Mouse (Mus musculus): ENCODE results near the gene Tedc2. TPM values are rescaled to one million over a fixed set of nuclear protein-coding genes. Genes with fewer than 3 reads are reported as not detected.

The Tedc2 gene
- 4.2 and 4.6 TPM in 2 replicates for polyA plus RNA-seq (2012; rRNA removed)

DNA sequence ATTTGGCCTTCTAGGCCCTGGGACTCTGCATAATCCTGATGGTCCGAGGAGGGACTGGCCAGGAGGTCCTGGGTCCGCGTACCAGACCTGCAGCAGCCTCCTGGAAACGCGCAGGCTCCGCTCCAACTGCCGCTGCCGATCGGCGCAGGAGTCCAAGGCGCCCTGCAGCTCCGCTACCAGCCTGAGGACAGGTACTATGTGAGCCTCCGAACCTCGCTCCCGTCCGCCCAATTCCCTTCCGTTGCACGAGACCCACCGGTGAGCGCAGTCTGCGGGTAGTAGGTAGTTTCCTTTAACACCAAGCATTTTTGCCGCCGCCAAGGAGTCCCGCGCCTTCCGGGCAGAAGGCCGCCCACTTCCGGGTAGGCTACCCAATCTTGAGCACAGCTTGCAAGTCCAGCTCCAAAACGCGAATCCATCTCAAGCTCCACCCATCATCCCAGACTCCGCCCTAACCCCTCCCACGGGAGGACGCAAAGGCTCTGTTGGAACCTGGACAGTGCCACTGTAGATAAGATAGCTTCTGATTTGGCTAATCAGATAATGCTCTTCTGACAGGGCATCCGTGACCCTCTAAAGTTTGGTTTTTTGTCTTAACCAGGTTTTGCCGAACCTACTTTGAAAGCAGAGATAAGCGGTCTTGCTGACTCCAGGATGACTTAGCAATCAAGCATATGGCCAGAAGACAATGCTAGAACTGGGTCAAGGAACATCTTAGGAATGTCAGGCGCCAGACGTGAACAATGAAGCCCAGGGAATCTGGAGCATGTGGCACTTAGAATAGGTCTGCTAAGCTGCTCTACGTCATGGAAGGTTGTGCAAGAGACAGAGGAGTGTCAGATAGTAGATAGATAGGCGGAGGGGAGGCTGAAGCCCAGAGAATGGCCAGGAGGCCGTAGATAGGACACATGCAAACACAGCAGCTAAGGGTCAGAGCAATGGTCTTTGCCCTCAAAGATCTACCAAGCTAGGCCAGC, at the start of gene Tedc2:
TSS of gene Tedc2 (minus strand) at position 417 of the 977 bp plus-strand sequence.
- 2% methylated on average over 41 of the region's 41 CpGs for WGBS
- H3K27ac ChIP-seq (ENCODE audit: insufficient read depth, low read depth, low read length) = peak within 1 kb of the TSS; percentile 30; the same call in 1 of the 2 replicates
- peaks cover 5% of the 10 kb centered on the region for H3K36me3 ChIP-seq (ENCODE audit: control insufficient read depth, insufficient read depth, low read length)

DNA sequence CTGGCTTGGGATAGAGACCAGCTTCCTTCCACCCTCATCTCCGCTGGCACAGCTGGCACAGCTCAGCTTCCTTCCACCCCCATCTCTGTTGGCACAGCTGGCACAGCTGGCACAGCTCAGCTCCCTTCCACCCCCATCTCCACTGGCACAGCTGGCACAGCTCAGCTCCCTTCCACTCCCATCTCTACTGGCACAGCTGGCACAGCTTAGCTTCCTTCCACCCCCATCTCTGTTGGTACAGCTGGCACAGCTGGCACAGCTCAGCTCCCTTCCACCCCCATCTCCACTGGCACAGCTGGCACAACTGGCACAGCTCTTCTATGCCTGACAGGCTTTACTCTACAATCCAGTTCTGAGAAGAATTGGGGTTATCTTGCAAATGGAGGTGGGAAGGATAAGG, 46.5 kb upstream of the Tedc2 start:
- no peaks in the 10 kb centered on the region for H3K36me3 ChIP-seq (ENCODE audit: control insufficient read depth, insufficient read depth, low read length)
- H3K27ac ChIP-seq (ENCODE audit: insufficient read depth, low read depth, low read length) = no peak overlapping the region
- H3K27me3 ChIP-seq (ENCODE audit: control insufficient read depth, insufficient read depth, low read length) = 0 out of 2 replicates have a peak, but pooled peaks cover 2% of the 10 kb centered on the region
- no peak overlapping the region for H3K4me3 ChIP-seq (ENCODE audit: low read depth, low read length)
- H3K4me1 ChIP-seq (ENCODE audit: control insufficient read depth, insufficient read depth, insufficient read length, low read length) = no peaks in the 10 kb centered on the region
- no peak for TF ChIP-seq CTCF (IDR thresholded peaks at IDR 0.05; ENCODE audit: extremely low read depth, insufficient read length, insufficient replicate concordance, low read depth, low read length)
- TF ChIP-seq POLR2A (IDR thresholded peaks at IDR 0.05; ENCODE audit: low read depth, low read length) = no peak
- 30% methylated on average over 1 of the region's 1 CpGs for WGBS

More for the DNA sequence above, at the start of gene Tedc2:
- Histone ChIP-seq H3K4me1 (ENCODE audit: control insufficient read depth, insufficient read depth, insufficient read length, low read length) (peaks cover 12% of the 10 kb centered on the region), H3K27me3 (ENCODE audit: control insufficient read depth, insufficient read depth, low read length) (no peaks in the 10 kb centered on the region), H3K4me3 (ENCODE audit: low read depth, low read length) (peak within 1 kb of the TSS; percentile 82)
- TF ChIP-seq POLR2A (IDR thresholded peaks at IDR 0.05; ENCODE audit: low read depth, low read length) (peak; percentile 29; the same call in 1 of the 2 replicates), CTCF (IDR thresholded peaks at IDR 0.05; ENCODE audit: extremely low read depth, insufficient read length, insufficient replicate concordance, low read depth, low read length) (no peak)

DNA sequence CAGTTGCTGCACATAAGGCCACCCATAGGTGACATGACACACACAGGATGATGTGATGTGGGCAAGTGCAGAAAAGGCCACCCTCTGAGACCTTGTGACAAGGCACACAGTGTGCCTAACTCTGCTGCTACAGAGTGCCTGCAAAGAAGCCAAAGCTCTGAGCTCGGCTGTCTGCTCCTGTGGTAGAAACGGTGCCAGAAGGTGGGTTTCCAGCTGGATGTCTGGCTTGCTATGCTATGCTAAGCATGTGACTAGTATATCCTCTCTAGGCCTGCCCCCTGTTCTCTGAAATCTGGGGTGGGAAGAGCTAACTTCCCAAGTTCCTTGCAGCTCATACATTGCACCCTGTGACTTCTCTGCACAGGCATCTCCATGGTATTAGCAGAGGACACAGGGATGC, 44.1 kb upstream of the Tedc2 start:
- Histone ChIP-seq H3K36me3 (ENCODE audit: control insufficient read depth, insufficient read depth, low read length) (no peaks in the 10 kb centered on the region), H3K27ac (ENCODE audit: insufficient read depth, low read depth, low read length) (no peak overlapping the region), H3K27me3 (ENCODE audit: control insufficient read depth, insufficient read depth, low read length) (no peaks in the 10 kb centered on the region), H3K4me3 (ENCODE audit: low read depth, low read length) (no peak overlapping the region), H3K4me1 (ENCODE audit: control insufficient read depth, insufficient read depth, insufficient read length, low read length) (no peaks in the 10 kb centered on the region)
- no peak for TF ChIP-seq CTCF (IDR thresholded peaks at IDR 0.05; ENCODE audit: extremely low read depth, insufficient read length, insufficient replicate concordance, low read depth, low read length)
- TF ChIP-seq POLR2A (IDR thresholded peaks at IDR 0.05; ENCODE audit: low read depth, low read length) = no peak
- WGBS = 83% methylated on average over 2 of the region's 2 CpGs

DNA sequence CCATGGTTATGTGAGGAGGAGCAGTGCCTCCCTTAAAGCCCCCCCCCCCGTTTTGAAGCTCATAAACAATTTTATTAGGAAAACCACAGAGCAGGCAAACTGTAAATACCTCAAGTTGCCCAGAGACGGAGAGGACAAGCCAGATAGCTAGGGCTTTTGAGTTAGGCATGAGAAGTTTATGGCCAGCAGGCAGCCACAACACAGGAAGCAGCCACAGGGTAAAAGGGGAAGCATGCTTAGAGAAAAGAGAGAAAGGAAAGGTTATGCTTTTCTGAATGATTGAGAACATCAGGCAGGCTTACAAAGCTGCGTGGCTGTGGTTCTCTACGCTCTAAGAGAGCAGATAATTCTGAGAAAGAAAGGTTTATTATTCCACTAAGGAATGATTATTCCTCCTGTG, 39.9 kb upstream of the Tedc2 start:
- no peak overlapping the region for H3K4me3 ChIP-seq (ENCODE audit: low read depth, low read length)
- 58% methylated on average over 4 of the region's 4 CpGs for WGBS
- TF ChIP-seq CTCF (IDR thresholded peaks at IDR 0.05; ENCODE audit: extremely low read depth, insufficient read length, insufficient replicate concordance, low read depth, low read length) (no peak), POLR2A (IDR thresholded peaks at IDR 0.05; ENCODE audit: low read depth, low read length) (no peak)
- no peaks in the 10 kb centered on the region for H3K27me3 ChIP-seq (ENCODE audit: control insufficient read depth, insufficient read depth, low read length)
- no peaks in the 10 kb centered on the region for H3K36me3 ChIP-seq (ENCODE audit: control insufficient read depth, insufficient read depth, low read length)
- no peak overlapping the region for H3K27ac ChIP-seq (ENCODE audit: insufficient read depth, low read depth, low read length)
- no peaks in the 10 kb centered on the region for H3K4me1 ChIP-seq (ENCODE audit: control insufficient read depth, insufficient read depth, insufficient read length, low read length)

DNA sequence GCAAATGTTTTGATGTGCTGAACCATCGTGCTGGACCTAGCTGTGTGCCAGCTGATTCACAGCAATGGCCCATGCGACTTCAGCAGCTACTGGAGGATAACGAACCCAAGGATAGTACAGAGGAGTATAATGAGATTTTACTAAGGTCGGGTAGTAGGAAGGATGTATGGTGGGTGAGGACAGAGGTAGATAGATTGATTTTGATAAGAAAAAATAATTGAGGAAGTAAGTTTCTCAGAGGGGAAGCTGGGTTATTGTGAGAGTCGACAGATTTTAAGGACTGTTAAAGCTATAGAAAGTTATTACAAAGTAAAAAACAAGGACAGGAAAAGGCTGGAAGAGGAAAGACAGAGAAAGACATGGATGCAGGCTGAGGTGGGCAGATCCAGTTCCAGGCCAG, 39.1 kb upstream of the Tedc2 start:
- Histone ChIP-seq H3K36me3 (ENCODE audit: control insufficient read depth, insufficient read depth, low read length) (no peaks in the 10 kb centered on the region), H3K4me3 (ENCODE audit: low read depth, low read length) (no peak overlapping the region), H3K27me3 (ENCODE audit: control insufficient read depth, insufficient read depth, low read length) (no peaks in the 10 kb centered on the region), H3K27ac (ENCODE audit: insufficient read depth, low read depth, low read length) (no peak overlapping the region), H3K4me1 (ENCODE audit: control insufficient read depth, insufficient read depth, insufficient read length, low read length) (no peaks in the 10 kb centered on the region)
- TF ChIP-seq POLR2A (IDR thresholded peaks at IDR 0.05; ENCODE audit: low read depth, low read length) (no peak), CTCF (IDR thresholded peaks at IDR 0.05; ENCODE audit: extremely low read depth, insufficient read length, insufficient replicate concordance, low read depth, low read length) (no peak)
- 51% methylated on average over 5 of the region's 5 CpGs for WGBS

DNA sequence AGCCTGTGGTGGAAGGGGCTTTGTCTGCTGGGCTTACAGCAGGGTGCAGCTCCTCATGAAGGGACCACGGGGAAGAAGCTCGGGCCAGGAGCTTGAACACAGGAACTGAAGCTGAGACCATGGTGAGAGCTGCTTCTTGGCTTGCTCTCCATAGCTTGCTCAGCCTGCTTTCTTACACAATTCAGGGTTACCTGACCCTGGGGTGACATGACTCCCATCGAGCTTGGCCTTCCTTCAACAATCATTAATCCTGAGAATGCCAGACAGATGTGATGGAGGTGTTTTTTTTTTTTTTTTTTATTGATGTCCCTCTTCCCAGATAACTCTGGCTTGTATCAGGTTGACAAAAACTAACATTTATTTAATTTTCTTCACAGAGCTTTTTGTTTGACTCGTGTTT, 38.3 kb upstream of the Tedc2 start:
- 59% methylated on average over 4 of the region's 4 CpGs for WGBS
- Histone ChIP-seq H3K27me3 (ENCODE audit: control insufficient read depth, insufficient read depth, low read length) (no peaks in the 10 kb centered on the region), H3K4me3 (ENCODE audit: low read depth, low read length) (no peak overlapping the region), H3K4me1 (ENCODE audit: control insufficient read depth, insufficient read depth, insufficient read length, low read length) (no peaks in the 10 kb centered on the region), H3K27ac (ENCODE audit: insufficient read depth, low read depth, low read length) (no peak overlapping the region), H3K36me3 (ENCODE audit: control insufficient read depth, insufficient read depth, low read length) (no peaks in the 10 kb centered on the region)
- TF ChIP-seq CTCF (IDR thresholded peaks at IDR 0.05; ENCODE audit: extremely low read depth, insufficient read length, insufficient replicate concordance, low read depth, low read length) (no peak), POLR2A (IDR thresholded peaks at IDR 0.05; ENCODE audit: low read depth, low read length) (no peak)

DNA sequence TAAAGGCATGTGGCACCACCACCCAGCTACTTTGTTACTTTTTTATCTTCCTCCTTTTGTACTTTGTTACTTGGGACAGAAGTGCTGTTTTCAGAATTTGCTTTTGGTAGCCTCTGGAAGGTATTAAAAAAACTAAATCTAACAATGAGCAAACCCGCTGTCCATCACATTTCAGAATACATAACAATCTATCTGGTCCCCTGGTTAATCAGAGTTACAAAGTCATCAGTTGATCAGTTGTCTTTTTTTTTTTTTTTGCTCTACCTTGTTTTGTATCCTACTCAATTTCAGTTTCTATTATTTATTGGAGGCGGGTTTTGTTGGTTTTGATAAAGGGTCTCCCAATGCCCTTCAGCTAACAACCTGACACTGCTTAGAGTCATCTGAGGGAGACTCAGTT, 31.7 kb upstream of the Tedc2 start:
- Histone ChIP-seq H3K4me1 (ENCODE audit: control insufficient read depth, insufficient read depth, insufficient read length, low read length) (no peaks in the 10 kb centered on the region; the same call in 1 of the 2 replicates), H3K36me3 (ENCODE audit: control insufficient read depth, insufficient read depth, low read length) (no peaks in the 10 kb centered on the region), H3K4me3 (ENCODE audit: low read depth, low read length) (no peak overlapping the region), H3K27me3 (ENCODE audit: control insufficient read depth, insufficient read depth, low read length) (no peaks in the 10 kb centered on the region), H3K27ac (ENCODE audit: insufficient read depth, low read depth, low read length) (no peak overlapping the region)
- 93% methylated on average over 2 of the region's 2 CpGs for WGBS
- TF ChIP-seq CTCF (IDR thresholded peaks at IDR 0.05; ENCODE audit: extremely low read depth, insufficient read length, insufficient replicate concordance, low read depth, low read length) = no peak
